Mouse (Mus musculus): ENCODE measurements around the gene Smpd1.

Smpd1 gene

DNA sequence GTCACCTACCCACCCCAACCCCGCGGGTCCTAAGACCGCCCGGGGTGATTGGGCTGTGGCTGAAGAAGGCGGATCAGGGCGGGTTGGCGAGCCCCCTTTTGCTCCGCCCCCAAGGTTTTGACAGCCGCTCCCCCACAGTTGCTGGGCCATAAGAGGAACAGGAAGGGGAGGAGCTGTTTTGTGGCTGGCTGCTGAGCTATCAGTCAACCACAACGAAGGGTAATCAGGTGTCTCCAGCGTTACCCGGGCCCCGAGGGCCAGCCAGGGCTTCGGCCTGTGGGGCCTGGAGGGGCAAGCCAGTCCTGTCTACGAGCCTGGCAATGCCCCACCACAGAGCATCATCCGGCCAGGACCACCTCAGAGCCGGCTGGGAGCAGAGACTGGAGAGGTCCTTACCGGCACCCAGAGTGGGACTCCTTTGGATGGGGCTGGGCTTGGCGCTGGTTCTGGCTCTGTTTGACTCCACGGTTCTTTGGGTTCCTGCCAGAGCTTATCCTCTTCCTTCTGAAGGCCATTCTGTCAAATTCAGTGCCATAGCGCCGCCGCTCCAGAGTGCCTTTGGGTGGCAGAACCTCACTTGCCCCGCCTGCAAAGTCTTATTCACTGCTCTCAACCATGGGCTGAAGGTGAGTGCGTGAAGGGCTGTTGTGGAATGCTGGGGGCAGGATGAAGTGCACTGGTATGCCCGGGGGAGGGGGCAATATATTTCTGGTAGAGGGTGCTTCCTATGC lies at the start of gene Smpd1:
Gene Smpd1, plus strand, starts transcription at position 149 of the 731 bp plus-strand sequence.
- DNase-seq (ENCODE audit: low spot score): peak; percentile 85

DNA sequence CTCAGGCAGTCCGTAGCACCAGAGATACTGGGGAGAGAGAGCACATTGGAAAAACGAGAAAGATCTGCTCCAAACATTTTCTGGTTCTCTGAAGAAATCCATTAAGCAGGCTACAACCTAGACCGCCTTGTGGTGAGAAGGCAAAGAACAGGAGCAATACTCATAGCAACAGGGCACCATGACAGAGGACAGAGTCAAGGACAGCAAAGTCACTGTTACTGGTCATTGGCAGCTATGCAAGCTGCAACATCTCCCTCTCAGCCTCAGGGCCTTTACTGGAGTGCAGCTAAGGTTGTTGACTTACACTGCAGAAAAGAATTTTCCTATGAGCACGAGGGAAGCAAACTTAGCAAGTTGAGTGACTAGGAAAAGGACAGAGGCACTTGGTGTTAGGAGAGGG lies 46.9 kb upstream of the Smpd1 start:
- DNase-seq (ENCODE audit: low spot score): no peak

DNA sequence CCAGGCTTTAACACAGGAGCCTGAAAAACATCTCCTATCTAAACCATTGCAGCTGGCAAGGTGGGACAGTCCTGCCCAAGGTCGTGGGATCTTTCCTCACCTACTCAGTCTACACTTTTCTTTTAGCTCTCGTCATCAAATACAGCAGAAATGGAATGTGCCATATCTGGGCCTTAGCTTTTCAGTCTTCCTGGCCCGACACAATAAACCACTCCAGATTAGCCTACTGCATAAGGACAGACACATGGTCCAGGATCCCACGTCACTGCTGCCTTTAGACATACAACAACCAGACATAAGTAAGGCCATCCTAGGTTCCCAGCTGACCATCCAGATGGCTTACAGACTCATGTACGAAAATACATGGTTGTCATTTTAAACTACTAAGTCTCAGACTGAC lies 44.0 kb upstream of the Smpd1 start:
- no peak for DNase-seq (ENCODE audit: low spot score)

DNA sequence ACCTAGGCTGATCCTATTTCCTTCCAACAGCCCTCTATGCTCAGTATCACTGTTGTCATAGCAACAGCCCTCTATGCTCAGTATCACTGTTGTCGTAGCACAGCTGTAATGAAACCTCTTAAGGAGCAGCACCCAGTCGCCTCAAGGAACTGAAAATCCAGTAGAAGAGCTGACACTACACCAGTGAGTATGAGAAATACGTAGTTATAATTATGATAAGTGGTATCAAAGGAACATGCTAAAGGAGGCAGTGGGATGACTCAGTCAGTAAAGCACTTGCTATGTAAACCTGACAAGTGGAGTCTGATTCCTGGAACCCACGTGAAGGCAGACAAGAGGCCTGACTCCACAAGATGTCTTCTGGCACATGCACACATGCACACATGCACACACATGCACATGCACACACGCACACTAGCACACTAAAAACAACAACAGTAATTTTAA lies 40.3 kb upstream of the Smpd1 start:
- DNase-seq (ENCODE audit: low spot score): no peak

DNA sequence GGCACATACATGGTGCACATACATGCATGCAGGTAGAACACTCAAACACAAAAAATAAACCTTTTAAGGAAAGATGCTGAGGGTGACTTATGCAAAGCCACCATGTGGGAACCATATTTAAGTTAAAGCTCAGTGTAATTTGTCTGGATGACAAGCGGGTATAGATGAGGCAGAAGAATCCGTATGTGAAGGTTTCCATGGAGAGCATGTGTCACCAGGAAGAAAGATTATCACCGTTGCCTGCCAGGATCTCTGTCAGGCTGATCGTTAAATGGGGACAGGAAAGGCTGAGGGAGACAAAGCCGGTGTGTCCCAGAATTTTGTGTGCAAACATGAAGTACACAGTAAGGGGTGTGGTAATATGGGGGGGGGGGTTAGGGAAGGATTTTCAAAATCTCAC lies 39.6 kb upstream of the Smpd1 start:
- no peak for DNase-seq (ENCODE audit: low spot score)

DNA sequence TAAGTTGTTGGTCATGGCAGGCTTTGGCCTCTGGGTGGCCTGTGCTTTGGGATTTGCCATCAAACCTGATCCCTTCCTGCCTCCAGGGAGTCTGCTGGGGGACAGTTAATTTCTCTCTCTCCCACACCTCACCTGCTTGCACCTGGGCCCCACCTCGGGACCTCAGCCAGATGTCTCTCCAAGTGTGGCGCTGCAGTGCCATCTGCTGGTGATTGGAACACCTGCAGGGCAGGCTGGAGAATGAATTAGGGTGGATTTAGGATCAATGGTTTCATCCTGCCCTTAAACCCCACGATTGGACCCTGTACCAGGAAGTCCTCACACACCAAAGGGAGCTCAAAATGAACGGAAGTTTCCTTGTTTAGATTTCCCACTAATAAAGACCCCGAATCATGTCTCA lies 39.0 kb upstream of the Smpd1 start:
- peak; percentile 39 for DNase-seq (ENCODE audit: low spot score)

DNA sequence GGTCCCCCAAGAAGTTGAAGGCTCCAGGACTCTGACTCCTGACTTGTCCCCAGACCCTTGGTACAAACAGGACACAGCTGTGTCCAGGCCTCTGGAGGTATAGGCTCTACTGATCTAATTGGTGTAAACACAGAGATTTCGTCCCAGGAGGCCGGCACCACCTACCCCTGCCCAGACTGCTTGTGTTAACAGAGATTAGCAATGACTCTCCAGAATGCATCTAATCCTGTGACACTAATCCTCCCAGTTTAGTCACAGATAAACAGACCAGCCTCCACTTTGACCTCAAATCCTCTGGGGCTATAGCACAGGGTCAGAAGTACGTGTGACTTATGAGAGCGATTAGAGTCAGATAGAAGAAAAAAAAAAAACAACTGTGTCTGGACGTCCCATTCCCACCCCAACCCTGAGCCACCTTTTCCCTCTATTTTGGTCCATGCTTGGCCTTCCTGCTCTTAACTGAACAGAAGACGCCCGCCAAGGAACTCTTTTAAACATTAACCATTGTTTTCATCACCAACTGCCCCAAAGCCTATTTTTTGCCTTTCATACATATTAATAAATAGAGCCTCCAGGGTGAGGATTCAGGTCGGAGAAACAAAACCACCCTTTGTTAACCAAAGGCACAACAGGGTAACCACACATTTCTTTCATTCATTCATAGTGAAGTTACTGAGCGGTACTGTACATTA lies 37.3 kb upstream of the Smpd1 start:
- no peak for DNase-seq (ENCODE audit: low spot score)

DNA sequence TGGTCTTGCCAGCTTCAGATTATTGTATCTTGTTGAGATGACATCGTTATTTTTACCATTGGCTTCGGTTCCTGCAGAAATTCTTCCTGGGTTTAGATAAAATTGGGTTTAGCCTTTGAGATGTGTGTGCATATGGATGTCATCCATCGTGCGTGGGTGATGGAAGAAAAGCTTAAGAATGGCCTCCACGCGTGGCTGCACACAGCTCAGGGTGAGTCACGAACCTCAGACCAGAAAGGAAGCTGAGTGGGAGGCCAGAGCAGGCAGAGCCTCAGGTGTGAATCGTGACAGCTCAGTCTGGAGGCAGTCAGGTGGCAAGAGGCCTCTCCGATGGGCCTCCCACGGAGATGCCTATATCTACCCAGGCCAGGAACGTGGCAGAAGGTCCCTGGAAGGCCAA lies 34.8 kb upstream of the Smpd1 start:
- no peak for DNase-seq (ENCODE audit: low spot score)

DNA sequence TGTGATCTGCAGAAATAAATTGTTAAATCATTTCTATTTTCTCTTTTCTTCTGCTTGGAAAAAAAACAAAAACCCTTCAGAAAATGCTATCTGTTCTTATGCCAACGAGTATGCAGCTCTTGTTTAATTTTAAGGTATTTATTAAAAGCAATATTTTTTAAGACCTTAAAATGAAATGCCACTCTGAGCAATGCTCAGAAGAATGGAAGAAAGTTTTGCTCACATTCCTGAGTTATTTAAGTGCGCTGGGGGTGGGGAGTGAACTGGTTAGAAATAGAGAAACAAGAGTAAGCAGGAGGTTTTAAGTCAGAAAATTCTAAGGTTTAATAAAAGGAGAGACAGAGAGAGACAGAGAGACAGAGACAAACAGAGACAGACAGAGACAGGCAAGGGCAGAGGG lies 34.4 kb upstream of the Smpd1 start:
- DNase-seq (ENCODE audit: low spot score): no peak

DNA sequence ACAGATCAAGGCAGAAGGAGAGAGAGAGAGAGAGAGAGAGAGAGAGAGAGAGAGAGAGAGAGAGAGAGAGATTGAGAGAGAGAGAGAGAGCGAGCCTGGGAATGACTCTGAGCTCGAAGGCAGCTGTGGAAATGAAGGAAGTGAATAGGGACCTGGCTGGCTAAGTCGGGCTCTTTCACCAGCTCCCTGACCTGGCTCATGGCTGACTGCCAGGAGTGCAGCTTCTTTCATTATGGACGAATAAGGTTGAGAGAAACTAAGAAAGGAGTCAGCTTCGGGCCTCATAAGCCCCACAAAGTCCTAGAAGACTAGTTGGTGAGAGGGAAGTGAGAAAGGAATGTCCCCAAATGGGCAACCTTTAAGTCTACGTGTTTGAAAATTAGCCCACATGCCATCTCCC lies 34.0 kb upstream of the Smpd1 start:
- DNase-seq (ENCODE audit: low spot score): no peak

DNA sequence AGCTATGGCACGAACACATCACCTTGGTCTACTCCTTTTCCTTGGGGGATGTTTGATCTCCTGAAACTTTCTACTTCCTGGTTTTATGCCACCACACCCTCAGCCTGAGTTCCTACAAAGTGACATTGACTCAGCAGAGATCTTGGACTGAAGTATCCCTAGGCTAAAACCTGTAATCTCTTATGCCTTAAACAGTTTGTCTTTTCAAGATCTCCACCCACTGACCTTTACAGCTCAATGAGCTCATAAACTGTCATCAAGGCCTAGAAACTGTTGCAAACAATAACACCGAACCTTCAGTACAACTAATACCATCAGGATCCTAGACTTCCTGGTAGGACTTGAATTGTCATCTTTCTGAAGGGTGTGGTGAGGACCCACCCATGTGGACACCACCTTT lies 29.9 kb upstream of the Smpd1 start:
- no peak for DNase-seq (ENCODE audit: low spot score)

DNA sequence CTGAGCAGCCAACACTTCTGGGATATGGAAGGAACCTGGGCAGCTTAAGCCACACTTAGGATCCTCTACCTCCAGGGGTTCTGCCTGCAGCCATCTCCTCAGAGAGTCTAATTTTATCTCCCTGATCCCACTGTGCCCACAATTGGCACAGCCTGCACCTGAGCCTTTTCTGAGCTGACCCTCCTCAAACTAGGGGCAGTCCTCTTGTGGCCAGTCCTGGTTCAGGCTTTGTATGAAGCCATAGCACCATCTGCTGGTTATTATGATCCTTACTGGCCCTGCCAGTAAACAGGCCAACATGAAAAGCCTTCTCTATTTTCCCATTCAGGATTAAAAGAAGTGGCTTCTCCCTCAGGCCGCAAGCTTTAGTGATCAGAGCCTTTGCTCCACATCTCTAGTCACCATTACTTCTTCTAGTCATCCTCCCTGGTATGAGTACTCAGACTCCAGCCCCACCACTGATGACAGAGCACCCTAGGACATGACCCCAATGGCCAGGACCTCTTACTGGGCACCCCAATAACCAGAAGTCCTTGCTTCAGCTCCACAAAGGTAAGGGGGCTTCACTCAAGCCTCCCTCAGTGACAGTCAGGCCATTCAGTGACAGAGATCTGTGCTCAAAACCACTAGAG lies 26.7 kb upstream of the Smpd1 start:
- DNase-seq (ENCODE audit: low spot score): no peak

DNA sequence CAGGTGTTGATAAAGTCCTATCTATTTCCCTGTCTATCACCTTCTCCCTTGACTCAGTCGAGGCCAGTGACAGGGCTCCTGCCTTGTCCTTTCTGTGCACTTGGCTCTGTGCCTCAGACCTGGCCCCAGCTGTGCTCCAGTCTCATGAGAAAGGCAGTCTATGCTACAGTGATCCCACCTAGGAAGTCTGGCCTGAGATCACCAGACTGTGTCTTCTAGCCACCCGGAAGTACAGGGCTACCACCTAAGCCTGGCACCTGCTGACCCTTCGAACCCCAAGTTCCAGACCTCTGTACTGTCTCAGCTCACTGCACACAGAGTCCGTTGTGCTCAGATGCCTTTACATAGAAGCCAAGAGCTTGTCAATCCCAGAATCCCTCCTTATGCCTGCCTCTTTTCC lies 26.1 kb upstream of the Smpd1 start:
- DNase-seq (ENCODE audit: low spot score): no peak

DNA sequence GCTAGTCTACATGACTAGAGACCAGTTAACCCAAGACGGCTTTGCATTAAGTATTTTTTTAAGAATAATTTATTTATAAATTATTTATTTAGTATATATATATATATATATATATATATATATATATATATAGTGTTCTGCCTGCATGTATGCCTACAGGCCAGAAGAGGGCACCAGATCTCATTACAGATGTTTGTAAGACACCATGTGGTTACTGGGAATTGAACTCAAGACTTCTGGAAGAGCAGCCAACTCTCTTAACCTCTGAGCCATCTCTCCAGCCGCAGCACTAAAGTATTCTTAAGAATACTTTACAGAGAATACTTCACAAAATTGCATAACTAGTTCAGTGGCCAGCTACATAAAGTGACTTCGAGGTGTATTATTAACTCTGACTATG lies 20.0 kb upstream of the Smpd1 start:
- no peak for DNase-seq (ENCODE audit: low spot score)

DNA sequence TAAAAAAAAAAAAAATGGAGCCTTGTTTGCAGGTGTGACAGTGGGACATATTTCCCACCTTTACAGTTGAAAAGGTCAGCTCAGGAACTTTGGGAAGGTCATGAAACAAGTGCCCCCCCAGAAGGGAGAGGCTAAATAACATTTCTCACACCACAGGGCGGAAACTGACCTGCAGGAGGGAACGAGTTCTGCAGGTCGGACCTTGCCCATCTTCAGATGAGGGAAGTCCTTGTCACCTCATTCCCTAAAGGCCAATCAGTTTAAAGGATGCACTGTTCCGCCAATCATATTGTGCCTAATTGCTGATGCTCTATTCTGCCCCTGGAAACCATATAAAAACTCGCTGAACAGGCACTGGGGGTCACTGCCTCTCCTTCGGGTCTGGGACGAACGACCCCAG lies 8.2 kb upstream of the Smpd1 start:
- DNase-seq (ENCODE audit: low spot score): no peak

DNA sequence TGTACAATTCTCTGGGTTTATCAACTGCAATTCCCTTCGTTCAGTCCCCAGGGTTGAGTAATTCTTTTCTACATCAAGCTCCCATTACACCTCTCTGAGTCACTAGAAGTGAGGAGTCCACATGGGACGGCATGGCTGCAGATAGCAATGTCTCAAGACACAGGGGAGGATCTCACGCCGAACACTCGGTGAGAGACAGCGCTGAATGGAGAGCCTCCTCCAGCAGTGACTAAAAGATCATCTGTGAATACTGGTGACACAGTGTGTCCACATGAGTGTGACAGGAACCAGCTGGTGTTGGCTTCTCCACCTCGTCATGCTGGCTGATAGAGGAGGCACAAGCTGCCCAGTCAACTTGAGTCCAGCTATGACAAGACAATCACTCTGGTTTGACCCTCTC lies 6.2 kb upstream of the Smpd1 start:
- DNase-seq (ENCODE audit: low spot score): no peak

DNA sequence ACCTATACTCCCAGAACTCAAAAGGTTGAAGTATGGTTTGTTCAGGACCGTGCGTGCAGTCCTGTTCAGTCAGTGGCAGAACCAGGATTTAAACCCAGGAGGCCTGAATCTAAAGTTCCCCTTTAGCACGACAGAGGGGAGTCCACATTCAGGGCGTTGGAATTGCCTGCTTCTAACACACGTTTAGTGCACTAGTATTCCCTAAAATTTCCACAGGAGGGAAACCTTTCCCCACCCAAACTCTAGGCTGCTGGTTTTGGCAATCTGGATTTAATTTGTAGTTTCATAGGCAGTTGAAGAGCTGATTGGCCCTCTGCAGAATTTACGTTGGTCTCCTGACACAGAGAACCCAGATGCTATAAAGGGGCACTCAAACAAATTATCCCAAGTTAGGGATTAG lies 5.1 kb upstream of the Smpd1 start:
- no peak for DNase-seq (ENCODE audit: low spot score)

DNA sequence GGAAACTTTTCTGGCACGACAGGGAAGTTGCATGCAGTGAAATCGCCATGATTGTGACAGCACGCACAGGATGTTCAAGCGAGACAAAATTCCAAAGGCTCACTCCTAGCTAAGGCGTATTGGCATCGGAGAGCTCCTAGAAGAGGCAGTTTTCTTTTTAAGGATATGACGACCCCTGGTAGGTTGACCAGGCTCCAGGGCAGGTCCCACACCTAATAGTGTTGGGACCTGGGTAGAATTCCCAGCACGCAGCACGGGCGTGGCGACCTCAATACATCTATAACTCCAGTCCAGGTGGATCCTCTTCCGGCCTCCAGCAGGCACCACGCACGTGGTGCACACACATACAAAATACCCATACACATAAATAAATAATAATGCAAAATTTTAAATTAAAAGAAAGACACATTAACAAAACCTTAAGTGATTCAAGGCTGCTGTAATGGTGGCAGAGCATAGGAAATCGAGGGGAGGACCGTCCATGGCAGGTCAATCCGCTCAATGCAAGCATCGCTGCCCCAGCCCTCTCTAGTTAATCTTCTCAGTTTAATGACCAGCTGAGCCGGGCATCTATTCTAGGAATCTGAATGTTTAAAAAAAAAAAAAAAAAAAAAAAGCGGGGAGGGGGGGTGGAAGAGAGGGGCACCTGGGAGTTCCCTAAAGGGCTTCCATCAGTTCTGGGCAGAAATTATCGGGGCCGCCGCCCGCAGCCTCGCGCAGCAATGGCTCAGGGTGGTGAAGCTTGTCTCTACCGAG lies 526 bp upstream of the Smpd1 start:
- DNase-seq (ENCODE audit: low spot score): no peak

DNA sequence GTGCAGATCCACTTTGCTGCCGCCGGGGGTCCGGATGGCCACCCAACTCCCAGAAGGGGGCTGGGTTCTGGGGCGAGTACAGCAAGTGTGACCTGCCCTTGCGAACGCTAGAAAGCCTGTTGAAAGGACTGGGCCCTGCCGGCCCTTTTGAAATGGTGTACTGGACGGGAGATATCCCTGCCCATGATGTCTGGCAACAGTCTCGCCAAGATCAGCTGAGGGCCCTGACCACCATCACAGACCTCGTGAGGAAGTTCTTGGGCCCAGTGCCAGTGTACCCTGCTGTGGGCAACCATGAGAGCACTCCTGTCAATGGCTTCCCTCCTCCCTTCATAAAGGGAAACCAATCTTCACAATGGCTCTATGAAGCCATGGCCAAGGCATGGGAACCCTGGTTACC lies 1.4 kb downstream of the Smpd1 start:
- no peak for DNase-seq (ENCODE audit: low spot score)

DNA sequence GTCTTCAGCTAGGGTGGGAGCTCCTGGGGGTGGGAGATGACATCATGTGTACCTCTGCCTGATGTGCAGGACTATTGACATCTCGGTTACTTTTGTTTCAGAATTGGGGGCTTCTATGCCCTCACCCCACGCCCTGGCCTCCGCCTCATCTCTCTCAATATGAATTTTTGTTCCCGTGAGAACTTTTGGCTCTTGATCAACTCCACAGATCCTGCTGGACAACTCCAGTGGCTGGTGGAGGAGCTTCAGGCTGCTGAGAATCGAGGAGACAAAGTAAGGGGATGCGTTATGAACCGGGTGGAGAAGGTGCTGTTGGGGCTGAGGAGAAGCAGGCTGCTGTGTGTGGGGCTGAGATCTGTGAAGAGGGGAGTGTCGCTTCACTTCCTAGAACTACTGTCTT lies 2.2 kb downstream of the Smpd1 start:
- DNase-seq (ENCODE audit: low spot score): no peak

DNA sequence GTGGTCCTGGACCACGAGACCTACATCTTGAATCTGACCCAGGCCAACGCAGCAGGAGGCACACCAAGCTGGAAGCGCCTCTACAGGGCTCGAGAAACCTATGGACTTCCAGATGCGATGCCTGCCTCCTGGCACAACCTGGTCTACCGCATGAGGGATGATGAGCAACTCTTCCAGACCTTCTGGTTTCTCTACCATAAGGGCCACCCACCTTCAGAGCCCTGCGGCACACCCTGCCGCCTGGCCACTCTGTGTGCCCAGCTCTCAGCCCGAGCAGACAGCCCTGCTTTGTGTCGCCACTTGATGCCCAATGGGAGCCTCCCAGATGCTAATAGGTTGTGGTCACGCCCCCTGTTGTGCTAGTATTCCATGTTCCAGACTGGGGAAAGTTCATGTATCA lies 3.5 kb downstream of the Smpd1 start:
- no peak for DNase-seq (ENCODE audit: low spot score)

DNA sequence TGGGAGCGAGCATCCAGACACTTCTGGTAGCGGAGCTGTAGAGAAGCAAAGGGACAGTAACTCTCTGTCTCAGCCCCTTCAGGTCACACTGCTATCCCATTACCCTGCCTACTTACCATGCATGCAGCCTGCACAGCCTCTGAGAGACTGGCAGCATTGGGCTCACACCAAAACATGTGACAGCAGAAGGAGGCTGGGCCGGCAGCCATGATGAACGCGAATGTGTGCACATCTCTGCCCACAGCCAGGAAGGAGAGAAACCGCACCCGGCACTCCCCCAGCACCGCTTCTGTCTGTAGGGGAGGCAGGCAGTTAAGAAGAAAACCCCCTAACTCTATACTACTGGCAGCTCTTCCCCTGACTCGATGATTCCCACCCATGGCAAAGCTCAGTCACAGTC lies 4.9 kb downstream of the Smpd1 start:
- no peak for DNase-seq (ENCODE audit: low spot score)

DNA sequence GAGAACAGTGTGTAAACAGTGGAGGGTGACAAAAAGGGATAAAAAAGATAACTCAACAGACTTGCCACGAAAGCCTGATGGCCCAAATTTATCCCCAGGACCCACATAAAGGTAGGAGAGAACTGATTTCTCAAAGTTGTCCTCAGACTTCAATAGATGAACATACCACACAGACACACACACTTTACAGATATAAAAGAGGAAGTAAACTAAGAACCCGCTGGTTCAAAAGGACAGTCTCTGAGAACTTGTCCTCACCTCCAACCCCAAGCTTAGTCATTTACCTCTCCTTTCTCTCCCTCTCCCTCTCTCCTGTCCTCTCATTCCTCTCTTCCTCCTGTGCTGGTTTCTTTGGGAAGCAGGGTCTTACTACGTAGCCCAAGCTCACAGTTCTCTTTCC lies 8.2 kb downstream of the Smpd1 start:
- no peak for DNase-seq (ENCODE audit: low spot score)
